Mouse (Mus musculus) hindbrain, embryonic 14.5 days (tissue): ENCODE data around the gene Mark4. TPM values are rescaled to one million over a fixed set of nuclear protein-coding genes. Genes with fewer than 3 reads are reported as not detected.

Experiments used
- ATAC-seq: fragments of 200-750 bp; cut with Nextera tagmentation; 2 replicates; pipeline ENCODE4 v1.8.0; 2017; ENCODE audit warnings: moderate number of reproducible peaks, mild to moderate bottlenecking, moderate TSS enrichment, moderate library complexity; ENCODE audit not compliant: low FRiP score
- DNase-seq: peaks from one replicate; pipeline ENCODE4 v3.0.0-alpha.2; 2015; ENCODE audit warnings: low spot score
- H3K27ac ChIP-seq: fragments of 300-500 bp; sonication (generic); 2 replicates; pipeline ENCODE4 v1.5.1; 2014; ENCODE audit warnings: mild to moderate bottlenecking, moderate library complexity
- H3K27me3 ChIP-seq: fragments of 300-500 bp; sonication (generic); 2 replicates; pipeline ENCODE4 v1.6.1; 2014; ENCODE audit warnings: mild to moderate bottlenecking, low read length, mixed read lengths; ENCODE audit not compliant: control insufficient read depth, insufficient read depth
- H3K36me3 ChIP-seq: fragments of 300-500 bp; sonication (generic); replicated peaks from 2 replicates; pipeline ENCODE4 v1.6.1; 2014; ENCODE audit not compliant: control insufficient read depth, insufficient read depth
- H3K4me1 ChIP-seq: fragments of 300-500 bp; sonication (generic); replicated peaks from 2 replicates; pipeline ENCODE4 v1.6.1; 2014; ENCODE audit warnings: antibody characterized with exemption, low read length, mixed read lengths; ENCODE audit not compliant: control insufficient read depth, insufficient read depth
- H3K4me2 ChIP-seq: fragments of 300-500 bp; sonication (generic); replicated peaks from 2 replicates; pipeline ENCODE4 v1.6.1; 2014; ENCODE audit warnings: mild to moderate bottlenecking, moderate library complexity
- H3K4me3 ChIP-seq: fragments of 300-500 bp; sonication (generic); replicated peaks from 2 replicates; pipeline ENCODE4 v1.5.1; 2014; ENCODE audit warnings: mild to moderate bottlenecking, low read length
- H3K9ac ChIP-seq: fragments of 300-500 bp; sonication (generic); 2 replicates; pipeline ENCODE4 v1.6.1; 2014
- H3K9me3 ChIP-seq: fragments of 300-500 bp; sonication (generic); 2 replicates; pipeline ENCODE4 v1.6.1; 2016; ENCODE audit warnings: low read length; ENCODE audit not compliant: control insufficient read depth
- whole genome bisulfite sequencing: fragments of 180-500 bp; shearing (Covaris S2); extraction: QIAGEN DNeasy Blood & Tissue Kit; methylation state at CpG from one replicate; pipeline ENCODE4 v1.1.7; 2014; 5-methylcytosine and 5-hydroxymethylcytosine counted together
- polyA plus RNA-seq: library from polyadenylated mRNA; unstranded; fragments of >200 nt; fragmentation: Nextera tagmentation; extraction: Ambion mirVana; gene quantifications from 2 replicates; pipeline ENCODE4 v1.2.1, GENCODE M21; 2014

The Mark4 gene
- polyA plus RNA-seq, 1 experiment from 2014 or later: 19.2 TPM

GRCm38 (mm10) chr7:19427999-19428650, 30.5 kb downstream of the Mark4 start:
- H3K9me3 ChIP-seq: no peaks in the 10 kb centered on the region
- H3K4me3 ChIP-seq: no peak overlapping the region
- no peak overlapping the region for H3K4me2 ChIP-seq
- H3K4me1 ChIP-seq: no peaks in the 10 kb centered on the region
- ATAC-seq (no peak), DNase-seq (no peak)
- no peak overlapping the region for H3K9ac ChIP-seq
- no peaks in the 10 kb centered on the region for H3K27me3 ChIP-seq
- H3K27ac ChIP-seq: no peak overlapping the region
- H3K36me3 ChIP-seq: peaks cover 85% of the 10 kb centered on the region
- 64% methylated on average over 15 of the region's 15 CpGs for WGBS

- 85% methylated on average over 6 of the region's 6 CpGs for WGBS
- peaks cover 72% of the 10 kb centered on the region for H3K36me3 ChIP-seq
- no peak for DNase-seq
These were observed 31.7 kb downstream of the Mark4 start for GRCm38 (mm10) chr7:19426888-19427287.

GRCm38 (mm10) chr7:19426349-19426748, 32.3 kb downstream of the Mark4 start:
- no peaks in the 10 kb centered on the region; the same call in 1 of the 2 replicates for H3K27me3 ChIP-seq
- no peak overlapping the region for H3K4me2 ChIP-seq
- peaks cover 67% of the 10 kb centered on the region for H3K36me3 ChIP-seq
- no peak overlapping the region for H3K9ac ChIP-seq
- H3K9me3 ChIP-seq: no peaks in the 10 kb centered on the region
- 78% methylated on average over 6 of the region's 6 CpGs for WGBS
- H3K4me3 ChIP-seq: no peak overlapping the region
- no peak for DNase-seq
- no peak for ATAC-seq
- H3K27ac ChIP-seq: no peak overlapping the region
- no peaks in the 10 kb centered on the region for H3K4me1 ChIP-seq

More at GRCm38 (mm10) chr7:19426888-19427287, 31.7 kb downstream of the Mark4 start:
- Histone ChIP-seq H3K4me2 (no peak overlapping the region), H3K4me1 (no peaks in the 10 kb centered on the region), H3K4me3 (no peak overlapping the region), H3K9ac (no peak overlapping the region), H3K27ac (no peak overlapping the region), H3K27me3 (no peaks in the 10 kb centered on the region; the same call in 1 of the 2 replicates), H3K9me3 (no peaks in the 10 kb centered on the region)
- no peak for ATAC-seq

GRCm38 (mm10) chr7:19424051-19424450, 34.6 kb downstream of the Mark4 start:
- Histone ChIP-seq H3K27ac (no peak overlapping the region), H3K27me3 (peaks cover 21% of the 10 kb centered on the region), H3K4me2 (no peak overlapping the region), H3K9ac (no peak overlapping the region), H3K9me3 (no peaks in the 10 kb centered on the region), H3K4me1 (no peaks in the 10 kb centered on the region), H3K36me3 (peaks cover 44% of the 10 kb centered on the region), H3K4me3 (no peak overlapping the region)
- DNase-seq: no peak
- no peak for ATAC-seq
- WGBS: 61% methylated on average over 4 of the region's 4 CpGs

GRCm38 (mm10) chr7:19423083-19423482, 35.5 kb downstream of the Mark4 start:
- no peak for ATAC-seq
- H3K4me2 ChIP-seq: no peak overlapping the region
- peaks cover 29% of the 10 kb centered on the region for H3K27me3 ChIP-seq
- WGBS: 85% methylated on average over 3 of the region's 3 CpGs
- H3K4me1 ChIP-seq: no peaks in the 10 kb centered on the region
- H3K9me3 ChIP-seq: no peaks in the 10 kb centered on the region
- peaks cover 34% of the 10 kb centered on the region for H3K36me3 ChIP-seq
- H3K4me3 ChIP-seq: no peak overlapping the region
- H3K27ac ChIP-seq: no peak overlapping the region
- no peak overlapping the region for H3K9ac ChIP-seq
- no peak for DNase-seq

- Histone ChIP-seq H3K4me1 (no peaks in the 10 kb centered on the region), H3K4me3 (peak overlapping the region; percentile 41), H3K4me2 (peak overlapping the region; percentile 88), H3K27me3 (peaks cover 36% of the 10 kb centered on the region), H3K36me3 (peaks cover 14% of the 10 kb centered on the region), H3K9ac (peak overlapping the region; percentile 54), H3K9me3 (no peaks in the 10 kb centered on the region), H3K27ac (no peak overlapping the region)
- ATAC-seq (peak; percentile 96), DNase-seq (peak; percentile 83)
- WGBS: 12% methylated on average over 43 of the region's 43 CpGs
These were observed 37.6 kb downstream of the Mark4 start for GRCm38 (mm10) chr7:19420821-19421636.

- ATAC-seq (no peak), DNase-seq (no peak)
- peaks cover 5% of the 10 kb centered on the region for H3K36me3 ChIP-seq
- no peaks in the 10 kb centered on the region for H3K4me1 ChIP-seq
- 9% methylated on average over 28 of the region's 28 CpGs for WGBS
- H3K27ac ChIP-seq: no peak overlapping the region
- H3K27me3 ChIP-seq: peaks cover 36% of the 10 kb centered on the region
- H3K4me2 ChIP-seq: no peak overlapping the region
- H3K9me3 ChIP-seq: no peaks in the 10 kb centered on the region
- H3K9ac ChIP-seq: no peak overlapping the region
- H3K4me3 ChIP-seq: 0 out of 2 replicates have a peak overlapping the region, but pooled peaks have one; percentile 3
These were observed 38.5 kb downstream of the Mark4 start for GRCm38 (mm10) chr7:19420121-19420520.

- Histone ChIP-seq H3K9me3 (peaks cover 8% of the 10 kb centered on the region; the same call in 1 of the 2 replicates), H3K4me2 (no peak overlapping the region), H3K4me1 (no peaks in the 10 kb centered on the region), H3K27ac (no peak overlapping the region), H3K36me3 (no peaks in the 10 kb centered on the region), H3K4me3 (no peak overlapping the region), H3K27me3 (peaks cover 39% of the 10 kb centered on the region), H3K9ac (no peak overlapping the region)
- ATAC-seq: no peak
- no peak for DNase-seq
- WGBS: 80% methylated on average over 15 of the region's 15 CpGs
These were observed 42.0 kb downstream of the Mark4 start for GRCm38 (mm10) chr7:19416590-19416989.

- H3K27me3 ChIP-seq: peaks cover 13% of the 10 kb centered on the region
- no peak overlapping the region for H3K4me2 ChIP-seq
- peaks cover 8% of the 10 kb centered on the region; the same call in 1 of the 2 replicates for H3K9me3 ChIP-seq
- no peaks in the 10 kb centered on the region for H3K4me1 ChIP-seq
- H3K27ac ChIP-seq: no peak overlapping the region
- H3K36me3 ChIP-seq: no peaks in the 10 kb centered on the region
- WGBS: 81% methylated on average over 3 of the region's 3 CpGs
- no peak overlapping the region for H3K4me3 ChIP-seq
- DNase-seq (no peak), ATAC-seq (no peak)
- no peak overlapping the region for H3K9ac ChIP-seq
These were observed 45.1 kb downstream of the Mark4 start for GRCm38 (mm10) chr7:19413525-19413924.
